Mouse (Mus musculus): Measurements from ENCODE around the gene Slc6a1. TPM values are rescaled to one million over a fixed set of nuclear protein-coding genes. Genes with fewer than 3 reads are reported as not detected.

Slc6a1 gene
- total RNA-seq, 2 experiments from 2014 or later, result 279 to 280 TPM

- DNase-seq, result no peak
Observed at GRCm38 (mm10) chr6:114362355-114362754, 79.9 kb downstream of the Slc6a1 start.

GRCm38 (mm10) chr6:114363740-114364139 is 81.3 kb downstream of the Slc6a1 start:
- DNase-seq, result no peak

GRCm38 (mm10) chr6:114364734-114365133 is 82.3 kb downstream of the Slc6a1 start:
- no peak for DNase-seq

- DNase-seq, result no peak
Observed at GRCm38 (mm10) chr6:114366191-114366590, 83.8 kb downstream of the Slc6a1 start.

Other genes starting within 250 kb of the Slc6a1 start
- 100 to 1,000 TPM; 324 to 330 TPM for gene Atp2b2, start 240.0 kb upstream of the Slc6a1 start, total RNA-seq (2021)
- 10 to 100 TPM; 85.6 to 92.5 TPM for gene Slc6a11, start 151.4 kb upstream of the Slc6a1 start, total RNA-seq (2021)
- 1 to 10 TPM; 3.3 to 5.1 TPM for gene Hrh1, start 115.3 kb downstream of the Slc6a1 start, total RNA-seq (2021)